Mouse (Mus musculus): ENCODE data around the gene 6030445D17Rik. TPM values are rescaled to one million over a fixed set of nuclear protein-coding genes. Genes with fewer than 3 reads are reported as not detected.

The 6030445D17Rik gene
- total RNA-seq, 2 experiments from 2014 or later, result 0.19 to 0.73 TPM

GRCm38 (mm10) chr4:136512905-136513304, 50.9 kb downstream of the 6030445D17Rik start:
- intact Hi-C loops (cut with DNase I), result no loop called here
- no peak for DNase-seq (ENCODE audit: extremely low spot score in 1 of 2, low spot score in 2 of 2)

Other genes starting within 250 kb of the 6030445D17Rik start
- gene Tcea3, start 214.5 kb upstream of the 6030445D17Rik start, total RNA-seq (2021), result 1 to 10 TPM in 1 of 2 experiments, under 1 TPM in 1; 0.51 to 1.0 TPM
- gene Zfp46, start 177.6 kb upstream of the 6030445D17Rik start, total RNA-seq (2021), result 100 to 1,000 TPM; 115 to 116 TPM
- gene Hnrnpr, start 151.3 kb upstream of the 6030445D17Rik start, total RNA-seq (2021), result 100 to 1,000 TPM; 107 to 121 TPM
- 1 to 10 TPM; 5.8 to 7.5 TPM for gene Htr1d, start 38.7 kb upstream of the 6030445D17Rik start, total RNA-seq (2021)
- gene Luzp1, start 7.5 kb downstream of the 6030445D17Rik start, total RNA-seq (2021), result 10 to 100 TPM; 40.0 to 42.6 TPM
- 100 to 1,000 TPM; 128 to 139 TPM for gene Kdm1a, start 140.5 kb downstream of the 6030445D17Rik start, total RNA-seq (2021)
- not detected for gene Tex46, start 148.2 kb downstream of the 6030445D17Rik start, total RNA-seq (2021)
- under 1 TPM in 1 of 2 experiments, not detected in 1; 0.14 TPM for gene Lactbl1, start 160.4 kb downstream of the 6030445D17Rik start, total RNA-seq (2021)